Mouse (Mus musculus) hindbrain, embryonic 14.5 days (tissue): ENCODE results near the gene Abca7. TPM values are rescaled to one million over a fixed set of nuclear protein-coding genes. Genes with fewer than 3 reads are reported as not detected.

ENCODE experiments used
- ATAC-seq: fragments of 200-750 bp; cut with Nextera tagmentation; 2 replicates; pipeline ENCODE4 v1.8.0; 2017; ENCODE audit warnings: moderate number of reproducible peaks, mild to moderate bottlenecking, moderate TSS enrichment, moderate library complexity; ENCODE audit not compliant: low FRiP score
- DNase-seq: peaks from one replicate; pipeline ENCODE4 v3.0.0-alpha.2; 2015; ENCODE audit warnings: low spot score
- H3K27ac ChIP-seq: fragments of 300-500 bp; sonication (generic); 2 replicates; pipeline ENCODE4 v1.5.1; 2014; ENCODE audit warnings: mild to moderate bottlenecking, moderate library complexity
- H3K27me3 ChIP-seq: fragments of 300-500 bp; sonication (generic); 2 replicates; pipeline ENCODE4 v1.6.1; 2014; ENCODE audit warnings: mild to moderate bottlenecking, low read length, mixed read lengths; ENCODE audit not compliant: control insufficient read depth, insufficient read depth
- H3K36me3 ChIP-seq: fragments of 300-500 bp; sonication (generic); replicated peaks from 2 replicates; pipeline ENCODE4 v1.6.1; 2014; ENCODE audit not compliant: control insufficient read depth, insufficient read depth
- H3K4me1 ChIP-seq: fragments of 300-500 bp; sonication (generic); replicated peaks from 2 replicates; pipeline ENCODE4 v1.6.1; 2014; ENCODE audit warnings: antibody characterized with exemption, low read length, mixed read lengths; ENCODE audit not compliant: control insufficient read depth, insufficient read depth
- H3K4me2 ChIP-seq: fragments of 300-500 bp; sonication (generic); replicated peaks from 2 replicates; pipeline ENCODE4 v1.6.1; 2014; ENCODE audit warnings: mild to moderate bottlenecking, moderate library complexity
- H3K4me3 ChIP-seq: fragments of 300-500 bp; sonication (generic); replicated peaks from 2 replicates; pipeline ENCODE4 v1.5.1; 2014; ENCODE audit warnings: mild to moderate bottlenecking, low read length
- H3K9ac ChIP-seq: fragments of 300-500 bp; sonication (generic); 2 replicates; pipeline ENCODE4 v1.6.1; 2014
- H3K9me3 ChIP-seq: fragments of 300-500 bp; sonication (generic); 2 replicates; pipeline ENCODE4 v1.6.1; 2016; ENCODE audit warnings: low read length; ENCODE audit not compliant: control insufficient read depth
- WGBS: fragments of 180-500 bp; shearing (Covaris S2); extraction: QIAGEN DNeasy Blood & Tissue Kit; methylation state at CpG from one replicate; pipeline ENCODE4 v1.1.7; 2014; 5-methylcytosine and 5-hydroxymethylcytosine counted together
- polyA plus RNA-seq: library from polyadenylated mRNA; unstranded; fragments of >200 nt; fragmentation: Nextera tagmentation; extraction: Ambion mirVana; gene quantifications from 2 replicates; pipeline ENCODE4 v1.2.1, GENCODE M21; 2014

Abca7 gene
- polyA plus RNA-seq, 1 experiment from 2014 or later: 4.1 TPM

- Histone ChIP-seq H3K27ac (no peak overlapping the region), H3K9me3 (no peaks in the 10 kb centered on the region), H3K4me3 (no peak overlapping the region), H3K4me1 (peaks cover 13% of the 10 kb centered on the region), H3K4me2 (no peak overlapping the region), H3K9ac (no peak overlapping the region), H3K27me3 (no peaks in the 10 kb centered on the region), H3K36me3 (peaks cover 55% of the 10 kb centered on the region)
- ATAC-seq (no peak), DNase-seq (no peak)
- 92% methylated on average over 22 of the region's 22 CpGs for WGBS
Measured at GRCm38 (mm10) chr10:79979401-79980155, 16.7 kb upstream of the Abca7 start.

GRCm38 (mm10) chr10:79983205-79983604, 13.1 kb upstream of the Abca7 start:
- Histone ChIP-seq H3K9me3 (no peaks in the 10 kb centered on the region), H3K9ac (peak overlapping the region; percentile 82), H3K36me3 (peaks cover 22% of the 10 kb centered on the region), H3K27me3 (peaks cover 12% of the 10 kb centered on the region), H3K4me3 (peak overlapping the region; percentile 48), H3K4me1 (peaks cover 28% of the 10 kb centered on the region), H3K27ac (peak overlapping the region; percentile 97), H3K4me2 (peak overlapping the region; percentile 92)
- DNase-seq: no peak
- ATAC-seq: no peak
- 75% methylated on average over 5 of the region's 5 CpGs for WGBS

GRCm38 (mm10) chr10:79983670-79984069, 12.6 kb upstream of the Abca7 start:
- Histone ChIP-seq H3K9me3 (no peaks in the 10 kb centered on the region), H3K27ac (peak overlapping the region; percentile 97), H3K4me1 (peaks cover 28% of the 10 kb centered on the region), H3K9ac (peak overlapping the region; percentile 82), H3K36me3 (peaks cover 17% of the 10 kb centered on the region), H3K4me3 (peak overlapping the region; percentile 48), H3K4me2 (peak overlapping the region; percentile 92), H3K27me3 (peaks cover 17% of the 10 kb centered on the region)
- WGBS: 1% methylated on average over 20 of the region's 21 CpGs
- ATAC-seq (no peak), DNase-seq (peak; percentile 57)

- DNase-seq: peak; percentile 88
- Histone ChIP-seq H3K36me3 (peaks cover 11% of the 10 kb centered on the region), H3K4me1 (peaks cover 28% of the 10 kb centered on the region), H3K27ac (peak within 1 kb of the TSS; percentile 97), H3K4me3 (peak within 1 kb of the TSS; percentile 48), H3K27me3 (peaks cover 23% of the 10 kb centered on the region), H3K9ac (peak within 1 kb of the TSS; percentile 83), H3K9me3 (no peaks in the 10 kb centered on the region), H3K4me2 (peak within 1 kb of the TSS; percentile 92)
- ATAC-seq: peak; percentile 78
- under 1% methylated on average over 48 of the region's 49 CpGs for WGBS
Measured at GRCm38 (mm10) chr10:79984195-79984816, 12.0 kb upstream of the Abca7 start, which contains the start of gene Tmem259. Tmem259 (minus strand) TSS chr10:79984330.

- Histone ChIP-seq H3K27ac (peak overlapping the region; percentile 97), H3K4me2 (peak overlapping the region; percentile 92), H3K36me3 (peaks cover 8% of the 10 kb centered on the region; the same call in 1 of the 2 replicates), H3K4me3 (peak overlapping the region; percentile 48), H3K9me3 (no peaks in the 10 kb centered on the region), H3K9ac (peak overlapping the region; percentile 83), H3K4me1 (peaks cover 28% of the 10 kb centered on the region), H3K27me3 (peaks cover 29% of the 10 kb centered on the region)
- ATAC-seq: peak; percentile 93
- DNase-seq: peak; percentile 93
- WGBS: under 1% methylated on average over 22 of the region's 22 CpGs
Measured at GRCm38 (mm10) chr10:79984871-79985270, 11.4 kb upstream of the Abca7 start.

- no peaks in the 10 kb centered on the region for H3K9me3 ChIP-seq
- 2% methylated on average over 35 of the region's 35 CpGs for WGBS
- H3K4me1 ChIP-seq: peaks cover 28% of the 10 kb centered on the region
- H3K9ac ChIP-seq: peak overlapping the region; percentile 83
- H3K27me3 ChIP-seq: peaks cover 35% of the 10 kb centered on the region
- H3K4me3 ChIP-seq: peak overlapping the region; percentile 48
- H3K36me3 ChIP-seq: peaks cover 1% of the 10 kb centered on the region; the same call in 1 of the 2 replicates
- DNase-seq: peak; percentile 64
- ATAC-seq: no peak
- H3K4me2 ChIP-seq: peak overlapping the region; percentile 92
- peak overlapping the region; percentile 97 for H3K27ac ChIP-seq
Measured at GRCm38 (mm10) chr10:79985334-79986231, 10.7 kb upstream of the Abca7 start.

GRCm38 (mm10) chr10:79986232-79986878, 9.9 kb upstream of the Abca7 start:
- WGBS: 43% methylated on average over 6 of the region's 6 CpGs
- H3K4me1 ChIP-seq: peaks cover 28% of the 10 kb centered on the region

GRCm38 (mm10) chr10:79986963-79987362, 9.3 kb upstream of the Abca7 start:
- H3K4me3 ChIP-seq: peak overlapping the region; percentile 9; the same call in 1 of the 2 replicates
- no peak for ATAC-seq
- no peaks in the 10 kb centered on the region for H3K36me3 ChIP-seq
- H3K4me1 ChIP-seq: peaks cover 28% of the 10 kb centered on the region
- WGBS: 6% methylated on average over 11 of the region's 11 CpGs
- peaks cover 11% of the 10 kb centered on the region; the same call in 1 of the 2 replicates for H3K9me3 ChIP-seq
- H3K27ac ChIP-seq: no peak overlapping the region
- peak overlapping the region; percentile 92 for H3K4me2 ChIP-seq
- H3K9ac ChIP-seq: no peak overlapping the region
- H3K27me3 ChIP-seq: peaks cover 43% of the 10 kb centered on the region
- DNase-seq: peak; percentile 86

More at GRCm38 (mm10) chr10:79986232-79986878, 9.9 kb upstream of the Abca7 start:
- ATAC-seq: no peak
- H3K36me3 ChIP-seq: no peaks in the 10 kb centered on the region; the same call in 1 of the 2 replicates
- H3K4me3 ChIP-seq: peak overlapping the region; percentile 48
- H3K9me3 ChIP-seq: peaks cover 7% of the 10 kb centered on the region; the same call in 1 of the 2 replicates
- peak overlapping the region; percentile 97 for H3K27ac ChIP-seq
- H3K4me2 ChIP-seq: peak overlapping the region; percentile 92
- DNase-seq: no peak
- H3K27me3 ChIP-seq: peaks cover 43% of the 10 kb centered on the region
- H3K9ac ChIP-seq: peak overlapping the region; percentile 83
